Mouse (Mus musculus) embryonic fibroblast, embryonic 13.5 days (primary cell): Measurements from ENCODE around the gene Grk2.

Experiments used
- CTCF ChIP-seq: IDR thresholded peaks from 2 replicates; pipeline ENCODE4 v1.5.1; 2011; ENCODE audit warnings: mild to moderate bottlenecking, control low read depth, low read length, moderate library complexity, borderline replicate concordance; ENCODE audit not compliant: insufficient read depth
- POLR2A ChIP-seq: IDR thresholded peaks from 2 replicates; pipeline ENCODE4 v1.6.1; 2011; ENCODE audit warnings: low read depth, mild to moderate bottlenecking, control low read depth, low read length, moderate library complexity

GRCm38 (mm10) chr19:4244775-4245174, 61.2 kb downstream of the Grk2 start:
- TF ChIP-seq CTCF (no peak), POLR2A (no peak)
